Mouse (Mus musculus) forebrain, postnatal 0 days (tissue): Measurements from ENCODE around the gene Snrpa. TPM values are rescaled to one million over a fixed set of nuclear protein-coding genes. Genes with fewer than 3 reads are reported as not detected.

Source experiments
- ATAC-seq: fragments of 200-750 bp; cut with Nextera tagmentation; 2 replicates; pipeline ENCODE4 v1.8.0; 2017; ENCODE audit warnings: mild to moderate bottlenecking, moderate library complexity
- DNase-seq: peaks from one replicate; pipeline ENCODE4 v3.0.0-alpha.2; 2015
- H3K27ac ChIP-seq: fragments of 300-500 bp; sonication (generic); 2 replicates; pipeline ENCODE4 v1.5.1; 2014; ENCODE audit warnings: low read depth, mild to moderate bottlenecking, antibody characterized with exemption, low read length, moderate library complexity, mixed read lengths
- H3K27me3 ChIP-seq: fragments of 300-500 bp; sonication (generic); 2 replicates; pipeline ENCODE4 v1.6.1; 2014; ENCODE audit warnings: mild to moderate bottlenecking, low read length, mixed read lengths; ENCODE audit not compliant: insufficient read depth
- H3K36me3 ChIP-seq: fragments of 300-500 bp; sonication (generic); 2 replicates; pipeline ENCODE4 v1.6.1; 2014; ENCODE audit warnings: mild to moderate bottlenecking, moderate library complexity; ENCODE audit not compliant: insufficient read depth
- H3K4me1 ChIP-seq: fragments of 300-500 bp; sonication (generic); 2 replicates; pipeline ENCODE4 v1.6.1; 2014; ENCODE audit warnings: antibody characterized with exemption; ENCODE audit not compliant: insufficient read depth
- H3K4me2 ChIP-seq: fragments of 300-500 bp; sonication (generic); 2 replicates; pipeline ENCODE4 v1.6.1; 2014; ENCODE audit warnings: low read depth, mild to moderate bottlenecking, moderate library complexity
- H3K4me3 ChIP-seq: fragments of 300-500 bp; sonication (generic); 2 replicates; pipeline ENCODE4 v1.5.1; 2014; ENCODE audit warnings: low read depth, low read length, mixed read lengths
- H3K9ac ChIP-seq: fragments of 300-500 bp; sonication (generic); 2 replicates; pipeline ENCODE4 v1.6.1; 2014; ENCODE audit warnings: mild to moderate bottlenecking
- H3K9me3 ChIP-seq: fragments of 300-500 bp; sonication (generic); 2 replicates; pipeline ENCODE4 v1.6.1; 2016; ENCODE audit warnings: low read length
- CTCF ChIP-seq: sonication (generic); IDR thresholded peaks from 2 replicates; pipeline ENCODE4 v1.5.1; 2016; ENCODE audit warnings: antibody characterized with exemption, control low read depth, low read depth
- WGBS: fragments of 180-500 bp; shearing (Covaris S2); extraction: QIAGEN DNeasy Blood & Tissue Kit; methylation state at CpG from one replicate; pipeline ENCODE4 v1.1.7; 2014; 5-methylcytosine and 5-hydroxymethylcytosine counted together
- polyA plus RNA-seq: library from polyadenylated mRNA; unstranded; fragments of >200 nt; fragmentation: Nextera tagmentation; extraction: Ambion mirVana; gene quantifications from 2 replicates; pipeline ENCODE4 v1.2.1, GENCODE M21; 2015
- total RNA-seq: library from RNA; depleted of rRNA; stranded (reverse); fragments of >200 nt; gene quantifications from 2 replicates; pipeline ENCODE4 v1.2.3, GENCODE M21; 2014

Snrpa gene
- total and polyA plus RNA-seq, 2 experiments from 2014 or later, result 146 to 169 TPM

GRCm38 (mm10) chr7:27166614-27167474 is 29.2 kb downstream of the Snrpa start, which contains the start of gene Egln2:
TSS of gene Egln2 (minus strand) at chr7:27166802.
- Histone ChIP-seq H3K9ac (peak within 1 kb of the TSS; percentile 92), H3K4me1 (peaks cover 20% of the 10 kb centered on the region), H3K9me3 (no peaks in the 10 kb centered on the region), H3K36me3 (peaks cover 20% of the 10 kb centered on the region), H3K4me3 (peak within 1 kb of the TSS; percentile 90), H3K27me3 (no peaks in the 10 kb centered on the region), H3K27ac (peak within 1 kb of the TSS; percentile 97), H3K4me2 (peak within 1 kb of the TSS; percentile 75)
- 2% methylated on average over 57 of the region's 61 CpGs for WGBS
- DNase-seq, result peak; percentile 95
- ATAC-seq, result peak; percentile 86
- no peak for TF ChIP-seq CTCF

- H3K9ac ChIP-seq, result peak overlapping the region; percentile 92
- DNase-seq, result peak; percentile 87
- WGBS, result under 1% methylated on average over 27 of the region's 43 CpGs
- H3K4me2 ChIP-seq, result peak overlapping the region; percentile 75
- no peaks in the 10 kb centered on the region for H3K9me3 ChIP-seq
- no peaks in the 10 kb centered on the region for H3K27me3 ChIP-seq
- TF ChIP-seq CTCF, result no peak
- H3K4me1 ChIP-seq, result peaks cover 24% of the 10 kb centered on the region
- ATAC-seq, result peak; percentile 69
- peaks cover 18% of the 10 kb centered on the region for H3K36me3 ChIP-seq
- peak overlapping the region; percentile 97 for H3K27ac ChIP-seq
- H3K4me3 ChIP-seq, result peak overlapping the region; percentile 90
Observed at GRCm38 (mm10) chr7:27166229-27166613, 29.9 kb downstream of the Snrpa start.

- peaks cover 17% of the 10 kb centered on the region for H3K36me3 ChIP-seq
- 2% methylated on average over 8 of the region's 8 CpGs for WGBS
- H3K4me2 ChIP-seq, result peak overlapping the region; percentile 75
- peaks cover 24% of the 10 kb centered on the region for H3K4me1 ChIP-seq
- H3K9ac ChIP-seq, result peak overlapping the region; percentile 92
- peak overlapping the region; percentile 90 for H3K4me3 ChIP-seq
- TF ChIP-seq CTCF, result no peak
- ATAC-seq, result peak; percentile 5; the same call in 1 of the 2 replicates
- H3K27me3 ChIP-seq, result no peaks in the 10 kb centered on the region
- H3K9me3 ChIP-seq, result no peaks in the 10 kb centered on the region
- DNase-seq, result no peak
- H3K27ac ChIP-seq, result peak overlapping the region; percentile 97
Observed at GRCm38 (mm10) chr7:27165696-27166095, 30.4 kb downstream of the Snrpa start.

GRCm38 (mm10) chr7:27165007-27165655 is 30.9 kb downstream of the Snrpa start:
- Histone ChIP-seq H3K27ac (no peak overlapping the region), H3K4me1 (peaks cover 24% of the 10 kb centered on the region), H3K4me2 (peak overlapping the region; percentile 75), H3K9ac (peak overlapping the region; percentile 92), H3K4me3 (peak overlapping the region; percentile 90), H3K27me3 (no peaks in the 10 kb centered on the region), H3K36me3 (peaks cover 17% of the 10 kb centered on the region), H3K9me3 (no peaks in the 10 kb centered on the region)
- 0 out of 2 replicates have a peak, but pooled peaks have one; percentile 4 for TF ChIP-seq CTCF
- DNase-seq (no peak), ATAC-seq (no peak)
- 71% methylated on average over 23 of the region's 23 CpGs for WGBS

GRCm38 (mm10) chr7:27164112-27164947 is 31.7 kb downstream of the Snrpa start:
- no peak for DNase-seq
- Histone ChIP-seq H3K9ac (peak overlapping the region; percentile 92), H3K36me3 (peaks cover 20% of the 10 kb centered on the region), H3K27me3 (no peaks in the 10 kb centered on the region), H3K4me2 (peak overlapping the region; percentile 75), H3K9me3 (no peaks in the 10 kb centered on the region), H3K27ac (no peak overlapping the region), H3K4me1 (peaks cover 24% of the 10 kb centered on the region), H3K4me3 (no peak overlapping the region)
- ATAC-seq, result no peak
- no peak for TF ChIP-seq CTCF
- WGBS, result 86% methylated on average over 33 of the region's 33 CpGs

GRCm38 (mm10) chr7:27163450-27163805 is 32.6 kb downstream of the Snrpa start:
- ATAC-seq (no peak), DNase-seq (no peak)
- WGBS, result 80% methylated on average over 5 of the region's 5 CpGs
- H3K4me3 ChIP-seq, result no peak overlapping the region
- no peaks in the 10 kb centered on the region for H3K27me3 ChIP-seq
- TF ChIP-seq CTCF, result no peak
- H3K9ac ChIP-seq, result peak overlapping the region; percentile 28; the same call in 1 of the 2 replicates
- H3K27ac ChIP-seq, result no peak overlapping the region
- H3K9me3 ChIP-seq, result no peaks in the 10 kb centered on the region
- H3K4me1 ChIP-seq, result peaks cover 24% of the 10 kb centered on the region
- peaks cover 26% of the 10 kb centered on the region for H3K36me3 ChIP-seq
- peak overlapping the region; percentile 75 for H3K4me2 ChIP-seq
